Mouse (Mus musculus): Measurements from ENCODE around the gene Chrm3.

DNA sequence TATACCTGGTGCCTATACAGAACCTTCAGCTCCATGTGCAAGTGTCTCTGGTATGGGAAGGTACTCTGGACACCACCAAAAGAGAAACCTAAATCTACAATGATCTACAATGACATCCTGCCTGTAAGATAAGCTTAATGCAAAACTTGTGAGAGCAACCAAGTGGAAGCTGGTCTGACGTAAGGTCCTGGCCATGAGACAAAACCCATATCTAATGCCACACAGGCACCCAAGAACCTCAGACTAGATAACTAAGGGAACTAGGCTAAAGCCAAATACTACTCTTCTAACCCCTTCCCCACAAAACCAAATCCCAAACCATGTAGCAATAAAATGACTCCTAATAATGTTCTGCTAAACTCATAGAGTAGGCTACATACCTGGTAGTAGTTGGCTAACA, 364.8 kb downstream of the Chrm3 start:
- TF ChIP-seq POLR2A (IDR thresholded peaks at IDR 0.05; ENCODE audit: insufficient read length, low read depth): no peak
- no peak for TF ChIP-seq MAX (IDR thresholded peaks at IDR 0.05; ENCODE audit: low read depth)

Measured in myocyte (in vitro differentiated cells).